Mouse (Mus musculus): ENCODE measurements at regions not wholly inside any gene's neighbourhood (a gene's known extent, or its start where the extent isn't known, plus 50 kb on each side); places are given as distances from the start of the nearest gene placed in this dataset.
A peak's percentile ranks its signal among the peaks of the same experiment; 100 is the strongest.

GRCm38 (mm10) chr15:62752686-62753085, 1092.3 kb downstream of the Gsdmc2 start:
- no peak overlapping the region for H3K4me3 ChIP-seq
- no peak overlapping the region for H3ac ChIP-seq (ENCODE audit: control insufficient read depth, insufficient read length)
- H3K36me3 ChIP-seq (ENCODE audit: control insufficient read depth, insufficient read depth) = no peaks in the 10 kb centered on the region
- H3K79me2 ChIP-seq (ENCODE audit: control insufficient read depth, insufficient read depth) = no peaks in the 10 kb centered on the region
- no peak overlapping the region for H3K4me2 ChIP-seq (ENCODE audit: low read depth)
- TF ChIP-seq MYOD1 (IDR thresholded peaks at IDR 0.05; ENCODE audit: control insufficient read depth in 1 of 3, insufficient read length in 2 of 3, low read depth in 2 of 3) = no peak
- no peak for TF ChIP-seq USF1 (IDR thresholded peaks at IDR 0.05; ENCODE audit: low read depth)
- no peak for TF ChIP-seq SRF (IDR thresholded peaks at IDR 0.05; ENCODE audit: control insufficient read depth, insufficient read length, low read depth)
- no peak for TF ChIP-seq POLR2A (IDR thresholded peaks at IDR 0.05; ENCODE audit: insufficient read length, low read depth)
- H3K27me3 ChIP-seq (ENCODE audit: control insufficient read depth, insufficient read depth, insufficient read length) = no peaks in the 10 kb centered on the region

GRCm38 (mm10) chr15:62743879-62744278, 1101.1 kb downstream of the Gsdmc2 start:
- H3K4me3 ChIP-seq = no peak overlapping the region
- no peaks in the 10 kb centered on the region for H3K27me3 ChIP-seq (ENCODE audit: control insufficient read depth, insufficient read depth, insufficient read length)
- TF ChIP-seq CEBPB (IDR thresholded peaks at IDR 0.05; ENCODE audit: insufficient read depth, poor library complexity, severe bottlenecking) (no peak), REST (IDR thresholded peaks at IDR 0.05; ENCODE audit: insufficient read depth, insufficient read length) (no peak), SRF (IDR thresholded peaks at IDR 0.05; ENCODE audit: control insufficient read depth, insufficient read length, low read depth) (no peak), USF1 (IDR thresholded peaks at IDR 0.05; ENCODE audit: low read depth) (no peak), MYOG (IDR thresholded peaks at IDR 0.05; ENCODE audit: control insufficient read depth in 1 of 3, insufficient read depth in 1 of 3, insufficient read length in 2 of 3, low read depth in 2 of 3) (no peak), E2F4 (IDR thresholded peaks at IDR 0.05; ENCODE audit: insufficient read depth) (no peak), MAX (IDR thresholded peaks at IDR 0.05; ENCODE audit: low read depth) (no peak), TCF3 (IDR thresholded peaks at IDR 0.05; ENCODE audit: insufficient read length, low read depth) (no peak), TCF12 (IDR thresholded peaks at IDR 0.05; ENCODE audit: insufficient read depth, poor library complexity, severe bottlenecking) (no peak), POLR2A (IDR thresholded peaks at IDR 0.05; ENCODE audit: insufficient read length, low read depth) (no peak), POLR2AphosphoS2 (IDR thresholded peaks at IDR 0.05; ENCODE audit: insufficient read length, low read depth) (no peak), MYOD1 (IDR thresholded peaks at IDR 0.05; ENCODE audit: control insufficient read depth in 1 of 3, insufficient read length in 2 of 3, low read depth in 2 of 3) (no peak)
- H3K4me2 ChIP-seq (ENCODE audit: low read depth) = no peak overlapping the region
- no peaks in the 10 kb centered on the region for H3K79me2 ChIP-seq (ENCODE audit: control insufficient read depth, insufficient read depth)
- no peak overlapping the region for H3ac ChIP-seq (ENCODE audit: control insufficient read depth, insufficient read length)
- H3K36me3 ChIP-seq (ENCODE audit: control insufficient read depth, insufficient read depth) = no peaks in the 10 kb centered on the region

DNA sequence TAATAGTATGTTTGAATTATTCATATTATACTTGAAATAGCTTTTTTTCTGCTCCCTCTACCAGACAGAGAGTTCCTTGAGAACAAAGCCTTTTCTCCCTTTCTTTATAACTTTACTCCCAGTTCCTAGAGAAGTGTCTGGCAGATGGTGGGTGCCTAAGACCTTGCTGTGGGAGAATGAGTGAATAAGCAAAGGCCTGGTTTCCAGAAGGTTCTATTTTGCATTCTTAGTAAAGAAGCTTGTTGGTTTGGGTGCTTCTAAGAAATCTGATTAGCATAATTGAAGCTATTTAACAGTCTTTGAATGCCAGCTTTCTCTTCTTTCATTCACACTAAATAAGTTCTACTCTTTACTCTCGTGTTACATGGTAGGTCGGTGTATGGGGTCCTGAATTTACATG, 1104.2 kb downstream of the Gsdmc2 start:
- Histone ChIP-seq H3K36me3 (ENCODE audit: control insufficient read depth, insufficient read depth) (no peaks in the 10 kb centered on the region), H3K79me2 (ENCODE audit: control insufficient read depth, insufficient read depth) (no peaks in the 10 kb centered on the region), H3K4me3 (no peak overlapping the region), H3ac (ENCODE audit: control insufficient read depth, insufficient read length) (no peak overlapping the region), H3K27me3 (ENCODE audit: control insufficient read depth, insufficient read depth, insufficient read length) (no peaks in the 10 kb centered on the region), H3K4me2 (ENCODE audit: low read depth) (no peak overlapping the region)
- TF ChIP-seq E2F4 (IDR thresholded peaks at IDR 0.05; ENCODE audit: insufficient read depth) (no peak), POLR2AphosphoS2 (IDR thresholded peaks at IDR 0.05; ENCODE audit: insufficient read length, low read depth) (no peak), SRF (IDR thresholded peaks at IDR 0.05; ENCODE audit: control insufficient read depth, insufficient read length, low read depth) (no peak), REST (IDR thresholded peaks at IDR 0.05; ENCODE audit: insufficient read depth, insufficient read length) (no peak), USF1 (IDR thresholded peaks at IDR 0.05; ENCODE audit: low read depth) (no peak), MYOD1 (IDR thresholded peaks at IDR 0.05; ENCODE audit: control insufficient read depth in 1 of 3, insufficient read length in 2 of 3, low read depth in 2 of 3) (no peak), MAX (IDR thresholded peaks at IDR 0.05; ENCODE audit: low read depth) (no peak), POLR2A (IDR thresholded peaks at IDR 0.05; ENCODE audit: insufficient read length, low read depth) (no peak), MYOG (IDR thresholded peaks at IDR 0.05; ENCODE audit: control insufficient read depth in 1 of 3, insufficient read depth in 1 of 3, insufficient read length in 2 of 3, low read depth in 2 of 3) (no peak), CEBPB (IDR thresholded peaks at IDR 0.05; ENCODE audit: insufficient read depth, poor library complexity, severe bottlenecking) (no peak), TCF3 (IDR thresholded peaks at IDR 0.05; ENCODE audit: insufficient read length, low read depth) (no peak), TCF12 (IDR thresholded peaks at IDR 0.05; ENCODE audit: insufficient read depth, poor library complexity, severe bottlenecking) (no peak)

DNA sequence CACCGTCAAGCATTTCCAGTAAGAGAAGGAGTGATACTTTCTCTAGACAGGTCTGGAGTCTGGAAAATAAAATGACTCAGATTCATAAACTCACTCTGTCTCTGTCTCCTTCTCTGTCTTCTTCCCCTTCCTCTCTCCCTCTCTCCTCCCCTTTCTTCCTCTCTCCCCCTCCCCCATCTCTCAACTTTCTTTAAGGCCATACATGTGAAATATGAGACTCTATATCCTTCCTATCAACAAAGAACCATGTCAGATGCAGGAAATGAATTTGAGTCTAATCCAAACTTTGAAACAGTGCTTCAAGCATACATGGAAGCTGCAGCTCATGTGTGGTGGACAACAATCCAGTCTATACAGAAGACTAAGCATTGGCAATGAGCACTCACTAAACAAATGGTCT, 1109.6 kb downstream of the Gsdmc2 start:
- TF ChIP-seq MYOG (IDR thresholded peaks at IDR 0.05; ENCODE audit: control insufficient read depth in 1 of 3, insufficient read depth in 1 of 3, insufficient read length in 2 of 3, low read depth in 2 of 3) = no peak
- TF ChIP-seq MYOD1 (IDR thresholded peaks at IDR 0.05; ENCODE audit: control insufficient read depth in 1 of 3, insufficient read length in 2 of 3, low read depth in 2 of 3) = no peak
- TF ChIP-seq TCF12 (IDR thresholded peaks at IDR 0.05; ENCODE audit: insufficient read depth, poor library complexity, severe bottlenecking) = no peak
- TF ChIP-seq E2F4 (IDR thresholded peaks at IDR 0.05; ENCODE audit: insufficient read depth) = no peak
- TF ChIP-seq POLR2A (IDR thresholded peaks at IDR 0.05; ENCODE audit: insufficient read length, low read depth) = no peak
- no peak for TF ChIP-seq USF1 (IDR thresholded peaks at IDR 0.05; ENCODE audit: low read depth)
- no peak for TF ChIP-seq MAX (IDR thresholded peaks at IDR 0.05; ENCODE audit: low read depth)
- no peak for TF ChIP-seq REST (IDR thresholded peaks at IDR 0.05; ENCODE audit: insufficient read depth, insufficient read length)
- TF ChIP-seq TCF3 (IDR thresholded peaks at IDR 0.05; ENCODE audit: insufficient read length, low read depth) = no peak
- TF ChIP-seq CEBPB (IDR thresholded peaks at IDR 0.05; ENCODE audit: insufficient read depth, poor library complexity, severe bottlenecking) = no peak
- no peak for TF ChIP-seq SRF (IDR thresholded peaks at IDR 0.05; ENCODE audit: control insufficient read depth, insufficient read length, low read depth)
- no peak for TF ChIP-seq POLR2AphosphoS2 (IDR thresholded peaks at IDR 0.05; ENCODE audit: insufficient read length, low read depth)
- Histone ChIP-seq H3K36me3 (ENCODE audit: control insufficient read depth, insufficient read depth) (no peaks in the 10 kb centered on the region), H3ac (ENCODE audit: control insufficient read depth, insufficient read length) (no peak overlapping the region), H3K4me3 (no peak overlapping the region), H3K27me3 (ENCODE audit: control insufficient read depth, insufficient read depth, insufficient read length) (no peaks in the 10 kb centered on the region), H3K79me2 (ENCODE audit: control insufficient read depth, insufficient read depth) (no peaks in the 10 kb centered on the region), H3K4me2 (ENCODE audit: low read depth) (peak overlapping the region; percentile 15)

GRCm38 (mm10) chr15:62734900-62735299, 1110.1 kb downstream of the Gsdmc2 start:
- TF ChIP-seq POLR2A (IDR thresholded peaks at IDR 0.05; ENCODE audit: insufficient read length, low read depth) = no peak
- no peak for TF ChIP-seq CEBPB (IDR thresholded peaks at IDR 0.05; ENCODE audit: insufficient read depth, poor library complexity, severe bottlenecking)
- no peak for TF ChIP-seq MYOD1 (IDR thresholded peaks at IDR 0.05; ENCODE audit: control insufficient read depth in 1 of 3, insufficient read length in 2 of 3, low read depth in 2 of 3)
- no peak for TF ChIP-seq USF1 (IDR thresholded peaks at IDR 0.05; ENCODE audit: low read depth)
- no peak for TF ChIP-seq POLR2AphosphoS2 (IDR thresholded peaks at IDR 0.05; ENCODE audit: insufficient read length, low read depth)
- TF ChIP-seq TCF3 (IDR thresholded peaks at IDR 0.05; ENCODE audit: insufficient read length, low read depth) = no peak
- no peak for TF ChIP-seq TCF12 (IDR thresholded peaks at IDR 0.05; ENCODE audit: insufficient read depth, poor library complexity, severe bottlenecking)
- no peak for TF ChIP-seq REST (IDR thresholded peaks at IDR 0.05; ENCODE audit: insufficient read depth, insufficient read length)
- no peak for TF ChIP-seq E2F4 (IDR thresholded peaks at IDR 0.05; ENCODE audit: insufficient read depth)

More at GRCm38 (mm10) chr15:62734900-62735299, 1110.1 kb downstream of the Gsdmc2 start:
- H3K36me3 ChIP-seq (ENCODE audit: control insufficient read depth, insufficient read depth) = no peaks in the 10 kb centered on the region
- H3K27me3 ChIP-seq (ENCODE audit: control insufficient read depth, insufficient read depth, insufficient read length) = no peaks in the 10 kb centered on the region
- H3ac ChIP-seq (ENCODE audit: control insufficient read depth, insufficient read length) = no peak overlapping the region
- H3K4me2 ChIP-seq (ENCODE audit: low read depth) = peak overlapping the region; percentile 15
- no peak overlapping the region for H3K4me3 ChIP-seq
- H3K79me2 ChIP-seq (ENCODE audit: control insufficient read depth, insufficient read depth) = no peaks in the 10 kb centered on the region
